Mouse (Mus musculus) kidney, embryonic 14.5 days (tissue): Measurements from ENCODE around the gene B830017H08Rik. TPM values are rescaled to one million over a fixed set of nuclear protein-coding genes. Genes with fewer than 3 reads are reported as not detected.
A peak's percentile ranks its signal among the peaks of the same experiment; 100 is the strongest.

ENCODE experiments used
- ATAC-seq: fragments of 200-750 bp; cut with Nextera tagmentation; 2 replicates; pipeline ENCODE4 v1.8.0; 2017; ENCODE audit warnings: moderate number of reproducible peaks, mild to moderate bottlenecking, moderate TSS enrichment, moderate library complexity; ENCODE audit not compliant: low FRiP score, low TSS enrichment
- H3K27ac ChIP-seq: fragments of 300-500 bp; sonication (generic); 2 replicates; pipeline ENCODE4 v1.5.1; 2014; ENCODE audit warnings: low read depth, mild to moderate bottlenecking, low read length, moderate library complexity, mixed read lengths
- H3K27me3 ChIP-seq: fragments of 300-500 bp; sonication (generic); 2 replicates; pipeline ENCODE4 v1.6.1; 2014; ENCODE audit warnings: mild to moderate bottlenecking, low read length; ENCODE audit not compliant: control insufficient read depth, insufficient read depth
- H3K36me3 ChIP-seq: fragments of 300-500 bp; sonication (generic); 2 replicates; pipeline ENCODE4 v1.6.1; 2014; ENCODE audit warnings: low read length, mixed read lengths; ENCODE audit not compliant: control insufficient read depth, insufficient read depth
- H3K4me1 ChIP-seq: fragments of 300-500 bp; sonication (generic); 2 replicates; pipeline ENCODE4 v1.6.1; 2014; ENCODE audit warnings: low read length, mixed read lengths; ENCODE audit not compliant: control insufficient read depth, insufficient read depth
- H3K4me2 ChIP-seq: fragments of 300-500 bp; sonication (generic); replicated peaks from 2 replicates; pipeline ENCODE4 v1.6.1; 2014; ENCODE audit warnings: low read depth, mild to moderate bottlenecking, low read length
- H3K4me3 ChIP-seq: fragments of 300-500 bp; sonication (generic); 2 replicates; pipeline ENCODE4 v1.5.1; 2014; ENCODE audit warnings: mild to moderate bottlenecking, low read length
- H3K9ac ChIP-seq: fragments of 300-500 bp; sonication (generic); 2 replicates; pipeline ENCODE4 v1.6.1; 2014; ENCODE audit warnings: low read depth, mild to moderate bottlenecking, low read length, moderate library complexity
- H3K9me3 ChIP-seq: fragments of 300-500 bp; sonication (generic); 2 replicates; pipeline ENCODE4 v1.6.1; 2016; ENCODE audit warnings: low read length; ENCODE audit not compliant: control insufficient read depth
- WGBS: fragments of 180-500 bp; shearing (Covaris S2); extraction: QIAGEN DNeasy Blood & Tissue Kit; methylation state at CpG from one replicate; pipeline ENCODE4 v1.1.7; 2014; 5-methylcytosine and 5-hydroxymethylcytosine counted together
- polyA plus RNA-seq: library from polyadenylated mRNA; unstranded; fragments of >200 nt; fragmentation: Nextera tagmentation; extraction: Ambion mirVana; gene quantifications from 2 replicates; pipeline ENCODE4 v1.2.1, GENCODE M21; 2014

B830017H08Rik gene
- polyA plus RNA-seq, 1 experiment from 2014 or later, result not detected

DNA sequence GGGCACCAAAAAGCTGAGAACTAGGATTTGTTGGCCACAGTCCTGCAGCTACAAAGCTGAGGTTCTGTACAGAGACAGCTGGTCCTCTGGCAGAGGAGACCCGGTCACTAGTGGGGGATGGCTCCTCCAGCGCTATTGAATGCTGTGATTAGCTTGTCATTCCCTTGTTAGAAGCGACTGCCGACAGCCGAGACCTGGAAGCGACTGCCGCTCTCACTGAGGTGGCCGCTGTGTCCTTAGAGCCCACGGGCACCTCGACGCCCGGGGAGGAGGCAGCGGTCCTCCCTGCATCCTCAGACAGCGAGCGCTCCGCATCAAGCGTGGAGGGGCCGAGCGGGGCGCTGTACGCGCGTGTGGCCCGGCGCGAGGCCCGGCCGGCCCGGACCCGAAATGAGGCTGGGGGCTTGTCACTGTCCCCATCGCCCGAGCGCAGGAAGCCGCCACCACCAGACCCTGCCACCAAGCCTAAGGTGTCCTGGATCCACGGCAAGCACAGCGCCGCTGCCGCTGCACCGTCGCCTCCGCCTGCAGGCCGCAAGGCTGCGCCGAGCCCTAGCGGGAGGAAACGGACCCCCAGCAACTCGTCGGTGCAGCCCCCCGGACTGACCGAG, 26.2 kb upstream of the B830017H08Rik start:
- peak overlapping the region; percentile 82 for H3K4me2 ChIP-seq
- 7% methylated on average over 39 of the region's 50 CpGs for WGBS
- H3K9me3 ChIP-seq, result no peaks in the 10 kb centered on the region
- H3K27ac ChIP-seq, result no peak overlapping the region
- peak; percentile 10; the same call in 1 of the 2 replicates for ATAC-seq
- H3K36me3 ChIP-seq, result peaks cover 12% of the 10 kb centered on the region
- H3K4me1 ChIP-seq, result peaks cover 57% of the 10 kb centered on the region
- H3K27me3 ChIP-seq, result peaks cover 46% of the 10 kb centered on the region
- H3K4me3 ChIP-seq, result peak overlapping the region; percentile 42
- H3K9ac ChIP-seq, result peak overlapping the region; percentile 73

DNA sequence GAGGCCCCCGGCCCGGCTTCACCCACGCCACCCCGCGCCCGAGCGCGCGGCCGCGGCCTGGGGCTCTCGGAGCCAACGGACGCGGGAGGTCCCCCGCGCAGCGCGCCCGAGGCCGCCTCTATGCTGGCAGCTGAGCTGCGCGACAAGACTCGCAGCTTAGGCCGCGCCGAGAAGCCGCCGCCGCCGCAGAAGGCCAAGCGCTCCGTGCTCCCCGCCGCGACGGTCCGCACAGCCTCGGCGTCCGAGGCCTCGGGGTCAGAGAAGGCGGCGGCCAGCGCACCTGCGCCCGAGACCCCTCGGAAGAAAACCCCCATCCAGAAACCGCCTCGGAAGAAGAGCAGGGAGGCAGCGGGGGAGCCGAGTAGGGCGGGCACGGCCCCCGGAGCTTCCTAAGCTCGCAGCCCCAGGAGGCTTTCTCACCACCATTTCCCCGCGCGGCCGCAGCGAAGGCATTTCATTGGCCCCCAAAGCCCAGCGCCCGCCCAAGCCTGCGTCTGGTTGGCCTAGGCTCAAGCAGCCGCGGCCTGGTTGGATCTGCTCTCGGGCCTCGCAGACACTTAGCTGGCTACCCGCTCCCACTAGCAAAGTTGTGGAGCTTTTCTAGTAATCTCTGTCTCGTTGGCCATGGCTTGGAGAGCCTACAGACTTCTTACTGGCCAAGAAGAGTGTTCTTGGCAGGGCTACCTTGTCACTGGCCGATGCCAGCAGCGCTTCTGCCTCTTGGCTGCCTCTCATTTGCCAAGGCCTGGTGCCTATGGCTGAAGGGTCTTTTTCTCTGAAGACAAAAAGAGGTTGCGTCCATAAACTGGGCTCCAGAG, 25.5 kb upstream of the B830017H08Rik start:
- Histone ChIP-seq H3K36me3 (peaks cover 12% of the 10 kb centered on the region), H3K4me3 (peak overlapping the region; percentile 42), H3K4me2 (peak overlapping the region; percentile 82), H3K9me3 (no peaks in the 10 kb centered on the region), H3K27me3 (peaks cover 39% of the 10 kb centered on the region), H3K27ac (no peak overlapping the region), H3K4me1 (peaks cover 51% of the 10 kb centered on the region), H3K9ac (peak overlapping the region; percentile 73)
- ATAC-seq, result peak; percentile 77
- 4% methylated on average over 60 of the region's 73 CpGs for WGBS

GRCm38 (mm10) chr16:17809125-17809524, 23.8 kb upstream of the B830017H08Rik start:
- Histone ChIP-seq H3K4me2 (no peak overlapping the region), H3K9me3 (no peaks in the 10 kb centered on the region), H3K36me3 (peaks cover 9% of the 10 kb centered on the region; the same call in 1 of the 2 replicates), H3K4me1 (peaks cover 37% of the 10 kb centered on the region), H3K27me3 (peaks cover 22% of the 10 kb centered on the region), H3K4me3 (no peak overlapping the region), H3K9ac (no peak overlapping the region), H3K27ac (no peak overlapping the region)
- no peak for ATAC-seq
- WGBS, result 83% methylated on average over 4 of the region's 4 CpGs

DNA sequence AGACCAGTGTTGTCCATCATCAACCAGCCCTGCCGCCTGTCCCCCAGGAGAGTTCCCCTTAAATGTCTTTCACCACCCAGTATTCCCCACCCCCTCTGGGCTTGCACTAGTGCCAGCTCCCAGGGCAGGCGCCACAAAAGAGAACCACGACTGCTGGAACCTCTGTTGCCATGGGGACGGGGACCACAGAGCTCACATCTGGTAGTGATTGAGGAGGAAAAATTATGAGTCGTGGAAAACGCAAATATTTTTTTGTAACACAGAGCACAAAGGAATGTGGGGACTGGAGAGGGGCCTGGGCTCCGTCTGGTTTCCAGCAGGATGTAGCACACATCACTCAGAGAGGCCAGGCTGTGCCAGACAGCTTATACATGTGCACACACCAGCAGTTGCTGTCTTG, 23.2 kb upstream of the B830017H08Rik start:
- H3K9me3 ChIP-seq, result no peaks in the 10 kb centered on the region
- ATAC-seq, result 0 out of 2 replicates have a peak, but pooled peaks have one; percentile 6
- H3K9ac ChIP-seq, result no peak overlapping the region
- H3K36me3 ChIP-seq, result peaks cover 7% of the 10 kb centered on the region; the same call in 1 of the 2 replicates
- peaks cover 16% of the 10 kb centered on the region for H3K27me3 ChIP-seq
- H3K27ac ChIP-seq, result no peak overlapping the region
- WGBS, result 33% methylated on average over 7 of the region's 7 CpGs
- no peak overlapping the region for H3K4me3 ChIP-seq
- peaks cover 31% of the 10 kb centered on the region for H3K4me1 ChIP-seq
- H3K4me2 ChIP-seq, result no peak overlapping the region

DNA sequence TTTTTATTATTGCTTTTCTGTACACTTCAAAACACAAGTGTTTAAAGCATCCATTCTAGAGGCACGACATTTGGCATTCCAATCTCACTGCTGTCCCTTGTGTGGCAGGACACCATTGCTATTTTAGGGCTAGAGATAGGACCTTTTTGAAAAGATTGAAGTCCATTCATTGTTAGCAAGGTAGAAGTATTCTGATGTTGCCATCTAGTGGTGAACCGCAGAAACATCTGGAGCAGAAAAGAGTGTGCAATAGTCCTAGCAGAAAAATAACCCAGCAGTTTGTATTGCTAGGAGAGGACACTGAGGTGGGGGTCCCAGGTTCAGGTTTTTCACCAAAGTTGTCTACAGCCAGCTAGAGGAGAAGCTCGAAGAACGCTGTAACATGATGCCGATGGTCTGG, 20.8 kb upstream of the B830017H08Rik start:
- H3K4me2 ChIP-seq, result no peak overlapping the region
- H3K27ac ChIP-seq, result no peak overlapping the region
- H3K36me3 ChIP-seq, result peaks cover 5% of the 10 kb centered on the region; the same call in 1 of the 2 replicates
- no peaks in the 10 kb centered on the region for H3K9me3 ChIP-seq
- H3K4me3 ChIP-seq, result no peak overlapping the region
- 3% methylated on average over 5 of the region's 5 CpGs for WGBS
- no peak for ATAC-seq
- H3K27me3 ChIP-seq, result peaks cover 5% of the 10 kb centered on the region; the same call in 1 of the 2 replicates
- H3K9ac ChIP-seq, result no peak overlapping the region
- H3K4me1 ChIP-seq, result peaks cover 26% of the 10 kb centered on the region

DNA sequence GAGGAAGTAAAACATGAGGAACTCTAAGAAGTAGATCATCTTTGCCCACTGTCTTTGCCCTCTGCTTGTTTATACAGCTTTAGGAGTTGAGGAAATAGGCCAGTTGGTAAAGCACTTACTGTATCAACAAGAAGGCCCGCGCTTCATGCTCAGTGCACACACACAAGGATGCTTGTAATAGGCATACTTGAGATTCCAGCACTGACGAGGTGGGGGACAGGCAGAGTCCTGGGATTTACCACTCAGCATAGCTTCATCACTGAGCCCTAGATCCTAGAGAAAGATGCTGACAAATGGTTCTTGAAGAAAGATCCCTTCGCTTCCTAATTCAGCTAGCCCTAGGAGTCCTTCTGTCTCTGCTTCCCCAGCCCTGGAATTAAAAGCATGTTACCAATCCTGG, 19.7 kb upstream of the B830017H08Rik start:
- ATAC-seq, result no peak
- Histone ChIP-seq H3K9me3 (no peaks in the 10 kb centered on the region), H3K4me3 (no peak overlapping the region), H3K9ac (no peak overlapping the region), H3K4me2 (no peak overlapping the region), H3K4me1 (peaks cover 18% of the 10 kb centered on the region; the same call in 1 of the 2 replicates), H3K36me3 (peaks cover 2% of the 10 kb centered on the region; the same call in 1 of the 2 replicates), H3K27ac (no peak overlapping the region), H3K27me3 (peaks cover 5% of the 10 kb centered on the region; the same call in 1 of the 2 replicates)
- 49% methylated on average over 4 of the region's 4 CpGs for WGBS

DNA sequence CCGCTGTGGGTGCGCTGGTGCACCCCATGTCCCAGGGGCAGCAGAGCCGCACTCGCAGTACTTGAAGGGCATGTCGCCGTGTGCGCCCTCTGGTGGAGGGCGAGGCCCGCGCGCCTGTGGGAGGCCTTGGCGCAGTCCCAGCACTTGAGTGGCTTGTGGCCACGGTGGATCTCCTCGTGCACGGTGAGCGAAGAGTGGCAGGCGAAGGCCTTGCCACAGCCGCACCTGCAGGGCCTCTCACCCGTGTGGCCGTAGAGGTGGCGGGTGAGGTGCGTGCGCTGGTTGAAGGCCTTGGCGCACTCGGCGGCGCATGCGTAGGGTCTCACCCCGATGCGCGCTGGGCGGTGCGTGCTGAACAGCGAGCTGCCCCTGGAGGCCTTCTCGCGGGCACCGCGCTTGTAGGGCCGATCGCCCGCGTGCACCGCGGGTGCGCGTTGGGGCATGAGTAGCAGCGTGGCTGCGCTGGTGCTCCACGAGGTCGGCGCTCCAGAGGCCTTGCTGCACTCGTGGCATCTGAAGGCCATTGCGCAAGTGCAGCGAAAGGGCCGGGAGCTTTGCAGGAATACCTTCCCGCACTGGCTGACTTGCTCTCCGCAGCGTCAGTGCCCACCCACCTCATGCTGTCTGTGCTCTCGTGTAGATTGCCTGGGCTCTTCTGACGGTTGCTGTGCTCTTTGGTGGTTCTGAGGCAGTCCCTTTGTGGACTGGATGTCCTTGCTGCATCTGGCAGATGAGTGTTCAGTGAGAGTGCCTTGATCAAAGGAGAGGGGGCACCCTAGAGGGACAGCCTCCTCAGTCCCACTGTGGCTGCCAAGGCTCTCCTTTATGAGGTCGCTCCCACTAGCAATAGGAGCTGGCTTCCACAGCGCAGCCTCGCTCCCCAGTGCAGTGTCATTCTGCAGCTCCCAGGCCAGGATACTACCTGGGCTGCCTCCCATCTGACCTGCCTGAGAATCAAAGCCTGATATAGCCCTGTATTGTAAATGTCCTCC, 17.2 kb upstream of the B830017H08Rik start:
- peak overlapping the region; percentile 94 for H3K4me2 ChIP-seq
- 2% methylated on average over 63 of the region's 63 CpGs for WGBS
- H3K4me3 ChIP-seq, result peak overlapping the region; percentile 54
- peak; percentile 87 for ATAC-seq
- no peaks in the 10 kb centered on the region for H3K9me3 ChIP-seq
- H3K36me3 ChIP-seq, result no peaks in the 10 kb centered on the region
- peaks cover 8% of the 10 kb centered on the region; the same call in 1 of the 2 replicates for H3K4me1 ChIP-seq
- peak overlapping the region; percentile 68 for H3K9ac ChIP-seq
- no peak overlapping the region for H3K27ac ChIP-seq
- peaks cover 8% of the 10 kb centered on the region for H3K27me3 ChIP-seq

GRCm38 (mm10) chr16:17816528-17816927, 16.4 kb upstream of the B830017H08Rik start:
- Histone ChIP-seq H3K36me3 (no peaks in the 10 kb centered on the region), H3K9ac (no peak overlapping the region), H3K4me1 (peaks cover 8% of the 10 kb centered on the region; the same call in 1 of the 2 replicates), H3K4me3 (no peak overlapping the region), H3K4me2 (no peak overlapping the region), H3K27ac (no peak overlapping the region), H3K27me3 (peaks cover 9% of the 10 kb centered on the region), H3K9me3 (no peaks in the 10 kb centered on the region)
- WGBS, result 78% methylated on average over 8 of the region's 8 CpGs
- no peak for ATAC-seq
